In genomic region chr7:38224577-38225369, GRCm38 (mm10) we compare ENCODE assay signal across 7 mouse cellular contexts. TPM values are rescaled to one million over a fixed set of nuclear protein-coding genes. Genes with fewer than 3 reads are reported as not detected.
A peak's percentile ranks its signal among the peaks of the same experiment; 100 is the strongest.
DNase-seq lines count a peak whose midpoint lies in the region; ATAC-seq lines count a peak whose summit lies in the region.

No protein-coding gene starts in this region.

- no peaks in the 10 kb centered on the region for H3K27me3 ChIP-seq in heart, embryonic 16.5 days (ENCODE audit: control insufficient read depth, insufficient read depth, low read length)
- 0 out of 2 replicates have a peak, but pooled peaks cover 8% of the 10 kb centered on the region for H3K27me3 ChIP-seq in midbrain, embryonic 14.5 days (ENCODE audit: control insufficient read depth, insufficient read depth, low read length)

- peak overlapping the region; percentile 37 for H3K4me3 ChIP-seq in heart, embryonic 16.5 days (ENCODE audit: low read length)
- H3K4me3 ChIP-seq in midbrain, embryonic 14.5 days (replicated peaks; ENCODE audit: low read depth, low read length), result no peak overlapping the region

- peaks cover 24% of the 10 kb centered on the region for H3K4me1 ChIP-seq in heart, embryonic 16.5 days (ENCODE audit: control insufficient read depth, insufficient read depth, low read length)
- peaks cover 8% of the 10 kb centered on the region for H3K4me1 ChIP-seq in midbrain, embryonic 14.5 days (ENCODE audit: control insufficient read depth, insufficient read depth, low read length)

- peak overlapping the region; percentile 43; the same call in 1 of the 2 replicates for H3K9ac ChIP-seq in heart, embryonic 16.5 days (ENCODE audit: low read length)
- H3K9ac ChIP-seq in midbrain, embryonic 14.5 days (replicated peaks; ENCODE audit: low read length), result no peak overlapping the region

- ATAC-seq in heart, embryonic 16.5 days (replicated peaks; ENCODE audit: extremely low read depth, insufficient read depth, low FRiP score), result peak; percentile 59
- ATAC-seq in inflammation-experienced regulatory T-cells, adult 6 months, result no peak
- no peak for ATAC-seq in midbrain, embryonic 14.5 days (ENCODE audit: low FRiP score, low TSS enrichment)

- no peaks in the 10 kb centered on the region for H3K9me3 ChIP-seq in heart, embryonic 16.5 days (replicated peaks; ENCODE audit: control insufficient read depth, low read length)
- no peaks in the 10 kb centered on the region for H3K9me3 ChIP-seq in midbrain, embryonic 14.5 days (ENCODE audit: control insufficient read depth, low read length)

- DNase-seq in ovary, postnatal 36 days (ENCODE audit: low spot score), result peak; percentile 39
- DNase-seq in ovary, postnatal 10 days (ENCODE audit: low spot score), result no peak
- DNase-seq in cerebellum, adult 8-10 months, result peak; percentile 80
- DNase-seq in layer of hippocampus, postnatal 10 days (ENCODE audit: low spot score in 2 of 2), result no peak
- DNase-seq in midbrain, embryonic 14.5 days, result no peak

- H3K36me3 ChIP-seq in heart, embryonic 16.5 days (ENCODE audit: control insufficient read depth, insufficient read depth), result 0 out of 2 replicates have a peak, but pooled peaks cover 2% of the 10 kb centered on the region
- no peaks in the 10 kb centered on the region for H3K36me3 ChIP-seq in midbrain, embryonic 14.5 days (ENCODE audit: control insufficient read depth, insufficient read depth, low read length)

- H3K4me2 ChIP-seq in heart, embryonic 16.5 days (ENCODE audit: low read depth, low read length), result peak overlapping the region; percentile 53
- H3K4me2 ChIP-seq in midbrain, embryonic 14.5 days (ENCODE audit: low read length), result no peak overlapping the region

- 49% methylated on average over 13 of the region's 13 CpGs for WGBS in heart, embryonic 16.5 days
- WGBS in midbrain, embryonic 14.5 days, result 87% methylated on average over 13 of the region's 13 CpGs

- H3K27ac ChIP-seq in heart, embryonic 16.5 days (ENCODE audit: low read length), result peak overlapping the region; percentile 92
- H3K27ac ChIP-seq in midbrain, embryonic 14.5 days (replicated peaks; ENCODE audit: low read depth, low read length), result no peak overlapping the region

RNA-seq across cellular contexts. Expression of gene Plekhf1, which starts 3.0 kb away (rescaled TPM):
- polyA plus RNA-seq in heart, embryonic 16.5 days (2015; fragmentation: Nextera tagmentation; extraction: Ambion mirVana), result 7.3 and 7.7 TPM in 2 replicates
- total RNA-seq in layer of hippocampus, postnatal 10 days (2021), result 1 to 10 TPM; 1.3 to 1.8 TPM
- 1 to 10 TPM in 2 of 3 experiments, under 1 TPM in 1; 0.37 to 2.9 (median 1.0) TPM for polyA plus RNA-seq in inflammation-experienced regulatory T-cells, adult 6 months (2017; shearing (Covaris generic))
- polyA plus RNA-seq in midbrain, embryonic 14.5 days (2014; fragmentation: Nextera tagmentation; extraction: Ambion mirVana), result 0.22 and 0.37 TPM in 2 replicates

RNA-seq across cellular contexts. Expression of gene 1600014C10Rik, which starts 41.8 kb away (rescaled TPM):
- polyA plus RNA-seq in heart, embryonic 16.5 days (2015; fragmentation: Nextera tagmentation; extraction: Ambion mirVana), result 20.0 and 25.9 TPM in 2 replicates
- total RNA-seq in layer of hippocampus, postnatal 10 days (2021), result 10 to 100 TPM; 17.6 to 19.7 TPM
- 100 to 1,000 TPM in 2 of 3 experiments, 10 to 100 TPM in 1; 87.7 to 147 (median 136) TPM for polyA plus RNA-seq in inflammation-experienced regulatory T-cells, adult 6 months (2017; shearing (Covaris generic))
- 24.9 and 31.2 TPM in 2 replicates for polyA plus RNA-seq in midbrain, embryonic 14.5 days (2014; fragmentation: Nextera tagmentation; extraction: Ambion mirVana)

RNA-seq across cellular contexts. Expression of gene Pop4, which starts 46.5 kb away (rescaled TPM):
- polyA plus RNA-seq in heart, embryonic 16.5 days (2015; fragmentation: Nextera tagmentation; extraction: Ambion mirVana), result 37.3 and 41.2 TPM in 2 replicates
- total RNA-seq in layer of hippocampus, postnatal 10 days (2021), result 10 to 100 TPM; 33.6 to 36.5 TPM
- polyA plus RNA-seq in inflammation-experienced regulatory T-cells, adult 6 months (2017; shearing (Covaris generic)), result 10 to 100 TPM; 29.6 to 38.7 (median 31.1) TPM
- 84.7 and 93.6 TPM in 2 replicates for polyA plus RNA-seq in midbrain, embryonic 14.5 days (2014; fragmentation: Nextera tagmentation; extraction: Ambion mirVana)

Comparison
In these comparisons a context has a peak if more than half of its experiments do, and no peak if none do; other contexts are left out.
1. DNase-seq: peak in ovary, postnatal 36 days (single experiment) and cerebellum, adult 8-10 months (single experiment); none in ovary, postnatal 10 days (single experiment), layer of hippocampus, postnatal 10 days (0 of 2) and midbrain, embryonic 14.5 days (single experiment).